Mouse (Mus musculus): ENCODE results near the gene Pgbd1. TPM values are rescaled to one million over a fixed set of nuclear protein-coding genes. Genes with fewer than 3 reads are reported as not detected.
A peak's percentile ranks its signal among the peaks of the same experiment; 100 is the strongest.

The Pgbd1 gene
- polyA plus RNA-seq, 1 experiment from 2014 or later = 3.5 TPM

DNA sequence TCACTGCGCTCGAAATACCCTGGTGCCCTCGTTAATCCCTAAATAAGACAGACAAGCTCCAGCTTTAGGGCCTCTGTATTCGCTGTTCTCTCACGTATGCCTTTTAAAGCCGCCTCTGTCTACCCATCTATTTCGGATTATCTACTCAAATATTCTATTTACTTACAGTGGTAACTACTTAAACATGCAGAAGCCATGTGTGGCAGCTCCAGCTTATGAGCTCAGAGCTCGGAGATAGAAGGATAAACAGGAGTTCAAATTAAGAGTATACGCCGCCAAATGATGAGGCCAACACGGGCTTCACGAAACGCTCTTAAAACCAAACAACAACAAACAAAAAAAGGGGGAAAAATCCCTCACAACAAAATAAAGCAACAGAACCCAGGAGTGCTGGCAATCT is 12.2 kb upstream of the Pgbd1 start:
- Histone ChIP-seq H3K27me3 (no peaks in the 10 kb centered on the region; the same call in 1 of the 2 replicates), H3K4me1 (peaks cover 18% of the 10 kb centered on the region), H3K9me3 (no peaks in the 10 kb centered on the region), H3K4me3 (peak overlapping the region; percentile 61), H3K36me3 (0 out of 2 replicates have a peak, but pooled peaks cover 7% of the 10 kb centered on the region), H3K27ac (replicated peaks) (peak overlapping the region; percentile 66), H3K4me2 (replicated peaks) (peak overlapping the region; percentile 57), H3K9ac (replicated peaks) (peak overlapping the region; percentile 62)
- under 1% methylated on average over 13 of the region's 13 CpGs for WGBS
- ATAC-seq (replicated peaks) = peak; percentile 9

GRCm38 (mm10) chr13:21447856-21448614 is 7.2 kb upstream of the Pgbd1 start:
- no peaks in the 10 kb centered on the region for H3K27me3 ChIP-seq
- H3K27ac ChIP-seq (replicated peaks) = no peak overlapping the region
- peaks cover 16% of the 10 kb centered on the region for H3K4me1 ChIP-seq
- no peaks in the 10 kb centered on the region for H3K9me3 ChIP-seq
- peaks cover 53% of the 10 kb centered on the region for H3K36me3 ChIP-seq
- ATAC-seq (replicated peaks) = no peak
- H3K4me2 ChIP-seq (replicated peaks) = no peak overlapping the region
- no peak overlapping the region for H3K4me3 ChIP-seq
- 75% methylated on average over 16 of the region's 16 CpGs for WGBS
- no peak overlapping the region for H3K9ac ChIP-seq (replicated peaks)

GRCm38 (mm10) chr13:21446796-21447195 is 5.9 kb upstream of the Pgbd1 start:
- no peak overlapping the region for H3K4me3 ChIP-seq
- H3K9ac ChIP-seq (replicated peaks) = no peak overlapping the region
- peaks cover 58% of the 10 kb centered on the region for H3K36me3 ChIP-seq
- no peaks in the 10 kb centered on the region for H3K9me3 ChIP-seq
- ATAC-seq (replicated peaks) = no peak
- H3K27me3 ChIP-seq = no peaks in the 10 kb centered on the region
- no peak overlapping the region for H3K27ac ChIP-seq (replicated peaks)
- H3K4me1 ChIP-seq = peaks cover 4% of the 10 kb centered on the region; the same call in 1 of the 2 replicates
- WGBS = 93% methylated on average over 9 of the region's 9 CpGs
- H3K4me2 ChIP-seq (replicated peaks) = no peak overlapping the region

- Histone ChIP-seq H3K27ac (replicated peaks) (peak overlapping the region; percentile 36; the same call in 1 of the 2 replicates), H3K4me2 (replicated peaks) (peak overlapping the region; percentile 61), H3K9me3 (no peaks in the 10 kb centered on the region), H3K27me3 (no peaks in the 10 kb centered on the region), H3K9ac (replicated peaks) (peak overlapping the region; percentile 64), H3K36me3 (peaks cover 36% of the 10 kb centered on the region), H3K4me3 (peak overlapping the region; percentile 61), H3K4me1 (peaks cover 12% of the 10 kb centered on the region; the same call in 1 of the 2 replicates)
- WGBS = 14% methylated on average over 10 of the region's 10 CpGs
- ATAC-seq (replicated peaks) = peak; percentile 44
These were observed 332 bp upstream of the Pgbd1 start for GRCm38 (mm10) chr13:21441207-21441572.

DNA sequence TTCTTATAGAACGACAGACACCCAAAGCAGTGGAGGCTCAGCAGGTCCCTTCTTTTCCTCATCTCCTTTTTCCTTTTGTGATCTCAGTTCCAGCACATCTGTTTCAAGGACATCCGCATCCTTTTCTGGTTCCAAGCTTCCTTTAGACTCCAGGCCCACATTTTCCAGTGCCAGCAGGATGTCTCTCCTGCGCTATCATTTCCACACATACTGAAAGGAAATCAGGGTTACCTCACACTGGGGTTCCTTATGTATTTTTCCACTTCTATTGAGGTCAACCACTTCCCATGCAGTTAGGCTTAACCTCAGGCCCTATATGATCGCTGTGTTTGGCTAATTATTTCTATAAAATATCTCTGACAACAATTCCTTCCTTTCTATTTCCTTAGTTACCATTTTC is 5.4 kb downstream of the Pgbd1 start:
- Histone ChIP-seq H3K9ac (replicated peaks) (no peak overlapping the region), H3K27ac (replicated peaks) (no peak overlapping the region), H3K9me3 (no peaks in the 10 kb centered on the region), H3K4me2 (replicated peaks) (no peak overlapping the region), H3K4me3 (no peak overlapping the region), H3K36me3 (no peaks in the 10 kb centered on the region), H3K27me3 (no peaks in the 10 kb centered on the region), H3K4me1 (peaks cover 8% of the 10 kb centered on the region; the same call in 1 of the 2 replicates)
- WGBS = 89% methylated on average over 4 of the region's 4 CpGs
- no peak for ATAC-seq (replicated peaks)

DNA sequence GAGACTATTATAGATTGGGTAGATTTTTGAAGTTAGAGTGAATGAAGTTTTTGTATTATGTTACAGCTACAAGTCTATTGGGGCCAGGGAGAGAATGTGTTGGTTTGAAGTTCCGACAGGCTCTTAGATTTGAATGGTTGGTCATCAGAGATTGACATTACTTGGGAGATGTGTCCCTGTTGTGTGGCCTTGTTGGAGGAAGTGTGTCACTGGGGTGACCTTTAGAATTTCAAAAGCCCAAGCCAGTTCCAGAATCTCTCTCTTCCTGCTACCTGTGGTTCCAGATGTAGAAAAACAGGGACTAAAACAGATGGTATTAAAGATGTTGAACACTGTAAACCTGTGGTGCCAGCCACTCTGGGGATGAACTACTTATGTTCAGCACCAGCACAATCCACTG is 13.2 kb downstream of the Pgbd1 start:
- H3K4me3 ChIP-seq = no peak overlapping the region
- 93% methylated on average over 1 of the region's 1 CpGs for WGBS
- no peaks in the 10 kb centered on the region for H3K27me3 ChIP-seq
- no peaks in the 10 kb centered on the region for H3K9me3 ChIP-seq
- H3K9ac ChIP-seq (replicated peaks) = no peak overlapping the region
- no peaks in the 10 kb centered on the region for H3K36me3 ChIP-seq
- H3K4me1 ChIP-seq = no peaks in the 10 kb centered on the region
- no peak for ATAC-seq (replicated peaks)
- H3K4me2 ChIP-seq (replicated peaks) = no peak overlapping the region
- no peak overlapping the region for H3K27ac ChIP-seq (replicated peaks)

- H3K4me3 ChIP-seq = no peak overlapping the region
- no peak overlapping the region for H3K4me2 ChIP-seq (replicated peaks)
- no peak for ATAC-seq (replicated peaks)
- no peaks in the 10 kb centered on the region for H3K4me1 ChIP-seq
- H3K9ac ChIP-seq (replicated peaks) = no peak overlapping the region
- H3K9me3 ChIP-seq = no peaks in the 10 kb centered on the region
- H3K27ac ChIP-seq (replicated peaks) = no peak overlapping the region
- WGBS = 68% methylated on average over 5 of the region's 5 CpGs
- no peaks in the 10 kb centered on the region for H3K36me3 ChIP-seq
- H3K27me3 ChIP-seq = no peaks in the 10 kb centered on the region
These were observed 17.6 kb downstream of the Pgbd1 start for GRCm38 (mm10) chr13:21423301-21423700.

- H3K27ac ChIP-seq (replicated peaks) = no peak overlapping the region
- H3K27me3 ChIP-seq = no peaks in the 10 kb centered on the region
- no peaks in the 10 kb centered on the region for H3K36me3 ChIP-seq
- WGBS = 77% methylated on average over 6 of the region's 6 CpGs
- H3K4me2 ChIP-seq (replicated peaks) = no peak overlapping the region
- no peak for ATAC-seq (replicated peaks)
- no peaks in the 10 kb centered on the region for H3K9me3 ChIP-seq
- H3K9ac ChIP-seq (replicated peaks) = no peak overlapping the region
- H3K4me1 ChIP-seq = no peaks in the 10 kb centered on the region
- no peak overlapping the region for H3K4me3 ChIP-seq
These were observed 22.0 kb downstream of the Pgbd1 start for GRCm38 (mm10) chr13:21418865-21419264.

- no peaks in the 10 kb centered on the region for H3K9me3 ChIP-seq
- no peak overlapping the region for H3K27ac ChIP-seq (replicated peaks)
- H3K4me1 ChIP-seq = no peaks in the 10 kb centered on the region
- H3K9ac ChIP-seq (replicated peaks) = no peak overlapping the region
- no peak overlapping the region for H3K4me3 ChIP-seq
- 85% methylated on average over 6 of the region's 6 CpGs for WGBS
- H3K27me3 ChIP-seq = no peaks in the 10 kb centered on the region
- no peaks in the 10 kb centered on the region for H3K36me3 ChIP-seq
- no peak for ATAC-seq (replicated peaks)
- H3K4me2 ChIP-seq (replicated peaks) = no peak overlapping the region
These were observed 23.4 kb downstream of the Pgbd1 start for GRCm38 (mm10) chr13:21417298-21418010.

GRCm38 (mm10) chr13:21415750-21416149 is 25.1 kb downstream of the Pgbd1 start:
- Histone ChIP-seq H3K4me1 (no peaks in the 10 kb centered on the region), H3K36me3 (no peaks in the 10 kb centered on the region)

DNA sequence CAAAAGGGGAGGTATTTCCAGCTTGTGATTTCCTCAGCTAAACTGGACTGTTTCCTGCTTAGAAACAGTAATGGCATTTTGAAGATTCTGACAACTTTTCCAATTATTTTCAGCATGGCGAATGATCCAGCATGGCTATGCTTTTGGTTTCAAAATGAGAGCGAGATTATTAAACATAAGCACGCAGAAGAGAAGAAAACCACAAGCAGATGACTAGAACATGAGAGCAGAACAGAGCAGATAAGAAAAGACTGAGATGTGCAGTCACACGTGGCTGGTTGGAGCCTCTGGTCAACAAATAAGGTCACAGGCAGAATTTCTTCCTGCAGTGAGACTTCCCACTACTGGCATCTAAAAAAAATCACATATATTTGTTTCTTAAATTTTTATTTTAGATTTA is 25.6 kb downstream of the Pgbd1 start:
- H3K9me3 ChIP-seq = no peaks in the 10 kb centered on the region
- no peak overlapping the region for H3K27ac ChIP-seq (replicated peaks)
- no peak overlapping the region for H3K9ac ChIP-seq (replicated peaks)
- WGBS = 86% methylated on average over 4 of the region's 4 CpGs
- H3K4me1 ChIP-seq = no peaks in the 10 kb centered on the region
- no peaks in the 10 kb centered on the region for H3K36me3 ChIP-seq
- no peak for ATAC-seq (replicated peaks)
- no peak overlapping the region for H3K4me3 ChIP-seq
- H3K4me2 ChIP-seq (replicated peaks) = no peak overlapping the region
- H3K27me3 ChIP-seq = no peaks in the 10 kb centered on the region

More at GRCm38 (mm10) chr13:21415750-21416149, 25.1 kb downstream of the Pgbd1 start:
- Histone ChIP-seq H3K4me3 (no peak overlapping the region), H3K27ac (replicated peaks) (no peak overlapping the region), H3K9ac (replicated peaks) (no peak overlapping the region), H3K9me3 (no peaks in the 10 kb centered on the region), H3K27me3 (no peaks in the 10 kb centered on the region), H3K4me2 (replicated peaks) (no peak overlapping the region)
- ATAC-seq (replicated peaks) = no peak
- 97% methylated on average over 2 of the region's 2 CpGs for WGBS

Measured in forebrain, embryonic 15.5 days (tissue).